8 mouse cellular contexts compared by ENCODE assay signal in genomic region chr13:73803450-73804178, GRCm38 (mm10). TPM values are rescaled to one million over a fixed set of nuclear protein-coding genes. Genes with fewer than 3 reads are reported as not detected.
A peak's percentile ranks its signal among the peaks of the same experiment; 100 is the strongest.
DNase-seq lines count a peak whose midpoint lies in the region; ATAC-seq and TF ChIP-seq lines count a peak whose summit lies in the region.

No protein-coding gene starts in this region.

- no peak for TF ChIP-seq CTCF in heart, postnatal 0 days (IDR thresholded peaks at IDR 0.05; ENCODE audit: low read depth)
- no peak for TF ChIP-seq CTCF in liver, embryonic 14.5 days (IDR thresholded peaks at IDR 0.05; ENCODE audit: low read depth)
- no peak for TF ChIP-seq CTCF in midbrain, postnatal 0 days (IDR thresholded peaks at IDR 0.05)

- WGBS in heart, postnatal 0 days = 26% methylated on average over 8 of the region's 8 CpGs
- 41% methylated on average over 8 of the region's 8 CpGs for WGBS in liver, embryonic 14.5 days (ENCODE audit: insufficient replicate concordance)
- 89% methylated on average over 8 of the region's 8 CpGs for whole genome bisulfite sequencing in midbrain, postnatal 0 days

- H3K27me3 ChIP-seq in heart, postnatal 0 days (ENCODE audit: control insufficient read depth, insufficient read depth, low read length) = no peaks in the 10 kb centered on the region
- no peaks in the 10 kb centered on the region for H3K27me3 ChIP-seq in liver, embryonic 14.5 days (ENCODE audit: control insufficient read depth, insufficient read depth, low read length)
- H3K27me3 ChIP-seq in midbrain, postnatal 0 days (ENCODE audit: insufficient read depth, low read length) = no peaks in the 10 kb centered on the region

- ATAC-seq in heart, postnatal 0 days (ENCODE audit: insufficient read depth, low read depth) = peak; percentile 95
- peak; percentile 68; the same call in 1 of the 2 replicates for ATAC-seq in liver, embryonic 14.5 days (ENCODE audit: insufficient read depth)
- ATAC-seq in midbrain, postnatal 0 days (ENCODE audit: low FRiP score) = no peak

- H3K4me2 ChIP-seq in heart, postnatal 0 days (ENCODE audit: low read depth, low read length) = no peak overlapping the region
- H3K4me2 ChIP-seq in liver, embryonic 14.5 days (ENCODE audit: low read depth) = no peak overlapping the region
- H3K4me2 ChIP-seq in midbrain, postnatal 0 days (ENCODE audit: low read depth, low read length, poor library complexity, severe bottlenecking) = no peak overlapping the region

- H3K4me3 ChIP-seq in heart, postnatal 0 days (ENCODE audit: low read depth, low read length) = no peak overlapping the region
- H3K4me3 ChIP-seq in liver, embryonic 14.5 days (ENCODE audit: insufficient read depth in 1 of 2, low read depth in 2 of 2, low read length in 2 of 2) = no peak overlapping the region
- no peak overlapping the region for H3K4me3 ChIP-seq in midbrain, postnatal 0 days (ENCODE audit: low read depth, low read length)

- peaks cover 15% of the 10 kb centered on the region for H3K4me1 ChIP-seq in heart, postnatal 0 days (ENCODE audit: control insufficient read depth, insufficient read depth)
- H3K4me1 ChIP-seq in liver, embryonic 14.5 days (replicated peaks; ENCODE audit: control insufficient read depth in 2 of 2, insufficient read depth in 2 of 2, low read length in 1 of 2) = no peaks in the 10 kb centered on the region
- no peaks in the 10 kb centered on the region for H3K4me1 ChIP-seq in midbrain, postnatal 0 days (ENCODE audit: insufficient read depth, low read length)

- no peaks in the 10 kb centered on the region for H3K9me3 ChIP-seq in heart, postnatal 0 days (replicated peaks; ENCODE audit: control insufficient read depth, low read length)
- no peaks in the 10 kb centered on the region for H3K9me3 ChIP-seq in liver, embryonic 14.5 days (ENCODE audit: control insufficient read depth, low read length)
- H3K9me3 ChIP-seq in midbrain, postnatal 0 days (ENCODE audit: low read length) = no peaks in the 10 kb centered on the region

- peak; percentile 62 for DNase-seq in layer of hippocampus, adult 11-12 months (ENCODE audit: low spot score)
- no peak for DNase-seq in layer of hippocampus, adult 18-20 months (ENCODE audit: low spot score in 2 of 2)
- peak; percentile 82 to 89 for DNase-seq in adrenal gland, postnatal 36 days
- DNase-seq in heart, postnatal 0 days (ENCODE audit: low spot score) = peak; percentile 95
- peak in 2 of 3 experiments; percentile 13 to 15 for DNase-seq in liver, embryonic 14.5 days (ENCODE audit: low read depth in 3 of 3, low spot score in 3 of 3)
- peak; percentile 47 to 51 for DNase-seq in spleen, postnatal 36 days (ENCODE audit: low spot score in 2 of 2)
- DNase-seq in midbrain, postnatal 0 days (ENCODE audit: low spot score) = no peak
- DNase-seq in yolk sac, embryonic 10.5 days (ENCODE audit: low spot score) = no peak

- H3K36me3 ChIP-seq in heart, postnatal 0 days (replicated peaks; ENCODE audit: control insufficient read depth, insufficient read depth, low read length) = peaks cover 68% of the 10 kb centered on the region
- H3K36me3 ChIP-seq in liver, embryonic 14.5 days (replicated peaks; ENCODE audit: control insufficient read depth, insufficient read depth, low read depth) = no peaks in the 10 kb centered on the region
- 0 out of 2 replicates have a peak, but pooled peaks cover 3% of the 10 kb centered on the region for H3K36me3 ChIP-seq in midbrain, postnatal 0 days (ENCODE audit: insufficient read depth, low read length)

- H3K9ac ChIP-seq in heart, postnatal 0 days (replicated peaks; ENCODE audit: low read depth, low read length) = no peak overlapping the region
- no peak overlapping the region for H3K9ac ChIP-seq in liver, embryonic 14.5 days (replicated peaks)
- no peak overlapping the region for H3K9ac ChIP-seq in midbrain, postnatal 0 days (replicated peaks; ENCODE audit: low read length, poor library complexity, severe bottlenecking)

- TF ChIP-seq EP300 in heart, postnatal 0 days (IDR thresholded peaks at IDR 0.05; ENCODE audit: low read depth) = peak; percentile 84
- no peak for TF ChIP-seq EP300 in liver, embryonic 14.5 days (IDR thresholded peaks at IDR 0.05; ENCODE audit: low read depth)

- H3K27ac ChIP-seq in heart, postnatal 0 days (ENCODE audit: low read depth) = peak overlapping the region; percentile 95
- H3K27ac ChIP-seq in liver, embryonic 14.5 days = no peak overlapping the region
- no peak overlapping the region for H3K27ac ChIP-seq in midbrain, postnatal 0 days (ENCODE audit: low read depth, low read length)

RNA-seq across cellular contexts. Expression of gene Nkd2, which starts 43.8 kb away (rescaled TPM):
- 1 to 10 TPM; 7.4 to 8.5 TPM for total RNA-seq in layer of hippocampus, adult 18-20 months (2021)
- 1 to 10 TPM; 1.3 to 1.9 TPM for total RNA-seq in adrenal gland, postnatal 36 days (2021)
- total RNA-seq in heart, postnatal 0 days (2014; rRNA removed; ENCODE audit: low replicate concordance) = 14.3 and 22.1 TPM in 2 replicates
- polyA plus RNA-seq in heart, postnatal 0 days (2015; fragmentation: Nextera tagmentation; extraction: Ambion mirVana) = 2.2 and 5.7 TPM in 2 replicates
- polyA plus RNA-seq in liver, embryonic 14.5 days (2012; rRNA removed) = 0.09 and 0.19 TPM in 2 replicates
- 0.09 and 0.15 TPM in 2 replicates for polyA plus RNA-seq in liver, embryonic 14.5 days (2014; fragmentation: Nextera tagmentation; extraction: Ambion mirVana)
- 31.5 and 32.6 TPM in 2 replicates for total RNA-seq in midbrain, postnatal 0 days (2014; rRNA removed)
- polyA plus RNA-seq in midbrain, postnatal 0 days (2015; fragmentation: Nextera tagmentation; extraction: Ambion mirVana) = 18.8 and 20.1 TPM in 2 replicates

Comparison
In these comparisons a context has a peak if more than half of its experiments do, and no peak if none do; other contexts are left out.
1. DNase-seq: peak in layer of hippocampus, adult 11-12 months (single experiment), adrenal gland, postnatal 36 days (2 of 2), heart, postnatal 0 days (single experiment), liver, embryonic 14.5 days (2 of 3) and spleen, postnatal 36 days (2 of 2); none in layer of hippocampus, adult 18-20 months (0 of 2), midbrain, postnatal 0 days (single experiment) and yolk sac, embryonic 10.5 days (single experiment).